8 mouse cellular contexts compared by ENCODE assay signal in the genomic region with DNA sequence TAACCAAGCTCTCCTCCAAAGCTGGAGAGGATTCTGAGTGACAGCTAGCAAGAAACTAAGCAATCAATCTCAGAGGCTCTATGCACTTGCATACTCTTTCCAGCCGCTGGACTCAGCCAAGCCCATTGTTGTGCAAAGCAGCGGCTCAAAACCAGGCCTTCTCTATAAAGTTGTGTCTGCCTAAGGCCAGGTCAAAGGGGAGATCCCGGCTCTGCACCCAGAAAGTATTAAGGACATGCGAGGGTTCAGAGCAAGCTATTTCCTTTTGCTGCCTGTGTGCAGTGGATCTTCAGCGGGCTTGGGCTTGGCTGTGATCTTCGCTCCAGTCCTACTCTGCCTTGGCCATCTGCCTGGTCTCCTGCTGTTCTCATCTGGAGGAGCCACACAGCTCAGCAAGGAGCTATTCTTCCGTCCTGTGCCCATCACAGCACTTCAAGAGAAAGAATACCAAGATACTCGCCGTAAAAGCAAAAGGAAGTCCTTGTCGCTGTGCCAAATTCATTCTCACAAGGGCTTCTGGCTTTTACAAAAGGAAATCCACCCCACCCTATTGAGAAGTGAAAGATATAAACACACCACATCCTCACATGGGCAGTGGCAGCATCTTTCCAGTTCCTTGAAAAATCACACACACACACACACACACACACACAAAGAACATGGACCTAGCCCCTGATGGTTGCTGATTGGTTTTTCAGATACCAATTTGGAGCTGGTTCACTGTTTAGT.
DNase-seq lines count a peak whose midpoint lies in the region; ATAC-seq lines count a peak whose summit lies in the region.

No protein-coding gene starts in this region.

- peaks cover 15% of the 10 kb centered on the region for H3K4me1 ChIP-seq in embryonic facial prominence, embryonic 14.5 days (ENCODE audit: control insufficient read depth, insufficient read depth, low read length)
- H3K4me1 ChIP-seq in heart, embryonic 10.5 days: peaks cover 9% of the 10 kb centered on the region; the same call in 1 of the 2 replicates

- H3K4me2 ChIP-seq in embryonic facial prominence, embryonic 14.5 days (ENCODE audit: low read depth, low read length): peak overlapping the region; percentile 23

- ATAC-seq in embryonic facial prominence, embryonic 14.5 days (ENCODE audit: low read depth): no peak

- peak overlapping the region; percentile 39; the same call in 1 of the 2 replicates for H3K27ac ChIP-seq in embryonic facial prominence, embryonic 14.5 days (replicated peaks; ENCODE audit: low read depth, low read length)
- H3K27ac ChIP-seq in heart, embryonic 10.5 days: peak overlapping the region; percentile 70

- H3K9ac ChIP-seq in embryonic facial prominence, embryonic 14.5 days (ENCODE audit: low read depth, low read length): no peak overlapping the region

- H3K4me3 ChIP-seq in embryonic facial prominence, embryonic 14.5 days (ENCODE audit: low read depth, low read length): no peak overlapping the region
- no peak overlapping the region for H3K4me3 ChIP-seq in heart, embryonic 10.5 days

- H3K27me3 ChIP-seq in embryonic facial prominence, embryonic 14.5 days (replicated peaks; ENCODE audit: control insufficient read depth, insufficient read depth, low read length): no peaks in the 10 kb centered on the region
- no peaks in the 10 kb centered on the region for H3K27me3 ChIP-seq in heart, embryonic 10.5 days (ENCODE audit: insufficient read depth, poor library complexity, severe bottlenecking)

- no peaks in the 10 kb centered on the region for H3K9me3 ChIP-seq in embryonic facial prominence, embryonic 14.5 days (ENCODE audit: control insufficient read depth, low read length)
- H3K9me3 ChIP-seq in heart, embryonic 10.5 days: no peaks in the 10 kb centered on the region

- DNase-seq in urinary bladder, postnatal 14 days (ENCODE audit: low spot score): peak; percentile 58
- DNase-seq in urinary bladder, adult 2 months (ENCODE audit: low spot score): no peak
- peak; percentile 77 for DNase-seq in embryonic facial prominence, embryonic 14.5 days (ENCODE audit: low spot score)
- no peak for DNase-seq in heart, embryonic 10.5 days (ENCODE audit: low spot score)
- DNase-seq in kidney, adult 8-10 months: peak; percentile 50 to 53
- peak; percentile 83 for DNase-seq in lung, postnatal 25 days (ENCODE audit: low spot score)
- DNase-seq in retina, postnatal 1 day: peak; percentile 39
- no peak for DNase-seq in thymus, postnatal 25 days

- WGBS in embryonic facial prominence, embryonic 14.5 days: 17% methylated on average over 10 of the region's 10 CpGs
- 14% methylated on average over 10 of the region's 10 CpGs for WGBS in heart, embryonic 10.5 days

- no peaks in the 10 kb centered on the region for H3K36me3 ChIP-seq in embryonic facial prominence, embryonic 14.5 days (ENCODE audit: control insufficient read depth, insufficient read depth, low read length)
- H3K36me3 ChIP-seq in heart, embryonic 10.5 days: no peaks in the 10 kb centered on the region

Comparison
In these comparisons a context has a peak if more than half of its experiments do, and no peak if none do; other contexts are left out.
1. DNase-seq: peak in urinary bladder, postnatal 14 days (single experiment), embryonic facial prominence, embryonic 14.5 days (single experiment), kidney, adult 8-10 months (2 of 2), lung, postnatal 25 days (single experiment) and retina, postnatal 1 day (single experiment); none in urinary bladder, adult 2 months (single experiment), heart, embryonic 10.5 days (single experiment) and thymus, postnatal 25 days (single experiment).